Mouse (Mus musculus) embryonic facial prominence, embryonic 11.5 days (tissue): ENCODE measurements around the gene Cacna2d2. TPM values are rescaled to one million over a fixed set of nuclear protein-coding genes. Genes with fewer than 3 reads are reported as not detected.
"Not testable (repeated sequence)": the region's sequence is repeated elsewhere in the genome, so short reads cannot be mapped to it uniquely, and the experiment has no call there.

ENCODE experiments used
- ATAC-seq: fragments of 200-750 bp; cut with Nextera tagmentation; replicated peaks from 2 replicates; pipeline ENCODE4 v1.8.0; 2017; ENCODE audit warnings: low read depth; ENCODE audit not compliant: insufficient number of reproducible peaks, low FRiP score, low TSS enrichment
- DNase-seq: peaks from one replicate; pipeline ENCODE4 v3.0.0-alpha.2; 2015; ENCODE audit warnings: low spot score
- H3K27ac ChIP-seq: fragments of 300-500 bp; sonication (generic); replicated peaks from 2 replicates; pipeline ENCODE4 v1.5.1; 2014; ENCODE audit warnings: mild to moderate bottlenecking, low read depth, low read length, control low read depth
- H3K27me3 ChIP-seq: fragments of 300-500 bp; sonication (generic); 2 replicates; pipeline ENCODE4 v1.6.1; 2014; ENCODE audit warnings: mild to moderate bottlenecking, low read length, moderate library complexity, mixed read lengths; ENCODE audit not compliant: control insufficient read depth, insufficient read depth
- H3K36me3 ChIP-seq: fragments of 300-500 bp; sonication (generic); replicated peaks from 2 replicates; pipeline ENCODE4 v1.6.1; 2014; ENCODE audit warnings: low read depth, mild to moderate bottlenecking, low read length, moderate library complexity, mixed read lengths; ENCODE audit not compliant: control insufficient read depth, insufficient read depth
- H3K4me1 ChIP-seq: fragments of 300-500 bp; sonication (generic); 2 replicates; pipeline ENCODE4 v1.6.1; 2014; ENCODE audit warnings: low read length, mixed read lengths; ENCODE audit not compliant: control insufficient read depth, insufficient read depth
- H3K4me2 ChIP-seq: fragments of 300-500 bp; sonication (generic); 2 replicates; pipeline ENCODE4 v1.6.1; 2014; ENCODE audit warnings: low read depth, mild to moderate bottlenecking, control low read depth, low read length, moderate library complexity
- H3K4me3 ChIP-seq: fragments of 300-500 bp; sonication (generic); 2 replicates; pipeline ENCODE4 v1.5.1; 2014; ENCODE audit warnings: low read depth, low read length, control low read depth
- H3K9ac ChIP-seq: fragments of 300-500 bp; sonication (generic); replicated peaks from 2 replicates; pipeline ENCODE4 v1.6.1; 2014; ENCODE audit warnings: mild to moderate bottlenecking, control low read depth, low read length
- H3K9me3 ChIP-seq: fragments of 300-500 bp; sonication (generic); replicated peaks from 2 replicates; pipeline ENCODE4 v1.6.1; 2016; ENCODE audit warnings: mild to moderate bottlenecking, low read length, inconsistent platforms, mixed read lengths; ENCODE audit not compliant: control insufficient read depth
- WGBS: fragments of 180-500 bp; shearing (Covaris S2); extraction: QIAGEN DNeasy Blood & Tissue Kit; methylation state at CpG from one replicate; pipeline ENCODE4 v1.1.7; 2014; 5-methylcytosine and 5-hydroxymethylcytosine counted together
- polyA plus RNA-seq: library from polyadenylated mRNA; unstranded; fragments of >200 nt; fragmentation: Nextera tagmentation; extraction: Ambion mirVana; gene quantifications from 2 replicates; pipeline ENCODE4 v1.2.1, GENCODE M21; 2014

The Cacna2d2 gene
- polyA plus RNA-seq, 1 experiment from 2014 or later = 0.63 TPM

DNA sequence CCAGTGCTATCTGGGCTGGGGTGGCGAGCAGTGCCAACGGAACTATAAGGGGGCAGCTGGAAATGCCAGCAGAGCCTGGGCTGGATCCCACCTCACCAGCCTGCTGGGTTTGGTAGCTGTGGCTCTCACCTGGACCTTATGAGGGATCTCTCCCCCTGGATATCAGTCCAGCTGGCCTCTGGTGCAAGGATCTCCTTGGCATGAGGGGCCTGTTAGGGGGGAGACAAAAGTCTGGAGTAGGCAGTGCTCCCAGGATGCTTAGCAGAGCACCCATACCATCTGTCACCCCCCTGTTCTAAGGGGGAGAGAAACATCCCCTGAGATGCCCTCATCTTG lies 172.9 kb downstream of the Cacna2d2 start:
- ATAC-seq = no peak
- Histone ChIP-seq H3K9me3 (no peaks in the 10 kb centered on the region), H3K36me3 (peaks cover 7% of the 10 kb centered on the region), H3K9ac (no peak overlapping the region), H3K27me3 (no peaks in the 10 kb centered on the region), H3K4me1 (0 out of 2 replicates have a peak, but pooled peaks cover 6% of the 10 kb centered on the region), H3K4me3 (no peak overlapping the region; the same call in 1 of the 2 replicates), H3K4me2 (no peak overlapping the region), H3K27ac (no peak overlapping the region)
- DNase-seq = no peak
- 90% methylated on average over 2 of the region's 2 CpGs for WGBS

DNA sequence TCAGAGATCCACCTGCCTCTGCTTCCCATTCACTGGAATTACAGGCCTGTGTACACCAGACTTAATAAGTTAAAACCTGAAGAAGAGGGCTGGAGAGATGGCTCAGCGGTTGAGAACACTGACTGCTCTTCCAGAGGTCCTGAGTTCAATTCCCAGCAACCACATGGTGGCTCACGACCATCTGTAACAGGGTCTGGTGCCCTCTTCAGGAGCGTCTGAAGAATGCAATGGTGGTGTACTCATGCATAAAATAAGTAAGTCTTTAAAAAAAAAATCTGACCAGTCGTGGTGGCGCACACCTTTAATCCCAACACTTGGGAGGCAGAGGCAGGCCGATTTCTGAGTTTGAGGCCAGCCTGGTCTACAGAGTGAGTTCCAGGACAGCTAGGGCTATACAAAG lies 174.4 kb downstream of the Cacna2d2 start:
- WGBS = 83% methylated on average over 6 of the region's 6 CpGs
- not testable (repeated sequence) for H3K36me3 ChIP-seq, ATAC-seq, H3K9me3 ChIP-seq, DNase-seq, H3K9ac ChIP-seq, H3K4me1 ChIP-seq, H3K4me2 ChIP-seq, H3K4me3 ChIP-seq, H3K27ac ChIP-seq, H3K27me3 ChIP-seq

DNA sequence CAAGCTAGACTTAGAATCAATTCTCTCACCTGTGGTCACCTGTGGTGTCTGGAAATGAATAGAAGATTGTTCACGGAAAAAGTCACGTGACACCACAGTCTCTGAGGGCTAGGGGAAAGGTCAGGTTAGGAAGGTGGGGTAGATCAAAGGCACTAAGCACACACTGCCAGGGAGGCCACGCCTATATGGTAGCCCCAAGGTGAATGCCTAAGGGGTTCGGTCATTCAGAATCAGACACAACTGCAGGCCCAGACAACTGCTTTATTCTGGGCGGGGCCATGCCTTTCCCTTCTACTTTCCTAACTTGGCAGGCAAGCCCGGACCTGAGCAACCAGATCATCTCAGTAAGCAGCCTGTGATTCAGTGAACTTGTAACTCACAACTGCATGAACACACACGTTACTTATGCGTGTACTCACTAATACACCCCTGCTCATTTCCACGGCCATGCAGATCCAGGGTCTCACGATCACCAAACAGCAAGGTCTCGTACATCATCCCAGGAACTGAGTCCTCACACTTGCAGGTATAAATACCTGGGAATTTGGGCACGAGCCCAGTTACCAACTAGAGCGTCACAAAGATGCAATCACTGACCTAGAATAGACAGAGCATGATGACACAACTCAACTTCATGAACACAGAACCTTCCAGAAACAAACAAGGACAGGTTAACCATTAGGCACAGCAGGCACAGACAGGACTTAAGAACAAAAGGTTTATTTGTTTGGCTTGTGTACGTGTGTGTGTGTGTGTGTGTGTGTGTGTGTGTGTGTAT lies 176.4 kb downstream of the Cacna2d2 start:
- DNase-seq = peak; percentile 44

DNA sequence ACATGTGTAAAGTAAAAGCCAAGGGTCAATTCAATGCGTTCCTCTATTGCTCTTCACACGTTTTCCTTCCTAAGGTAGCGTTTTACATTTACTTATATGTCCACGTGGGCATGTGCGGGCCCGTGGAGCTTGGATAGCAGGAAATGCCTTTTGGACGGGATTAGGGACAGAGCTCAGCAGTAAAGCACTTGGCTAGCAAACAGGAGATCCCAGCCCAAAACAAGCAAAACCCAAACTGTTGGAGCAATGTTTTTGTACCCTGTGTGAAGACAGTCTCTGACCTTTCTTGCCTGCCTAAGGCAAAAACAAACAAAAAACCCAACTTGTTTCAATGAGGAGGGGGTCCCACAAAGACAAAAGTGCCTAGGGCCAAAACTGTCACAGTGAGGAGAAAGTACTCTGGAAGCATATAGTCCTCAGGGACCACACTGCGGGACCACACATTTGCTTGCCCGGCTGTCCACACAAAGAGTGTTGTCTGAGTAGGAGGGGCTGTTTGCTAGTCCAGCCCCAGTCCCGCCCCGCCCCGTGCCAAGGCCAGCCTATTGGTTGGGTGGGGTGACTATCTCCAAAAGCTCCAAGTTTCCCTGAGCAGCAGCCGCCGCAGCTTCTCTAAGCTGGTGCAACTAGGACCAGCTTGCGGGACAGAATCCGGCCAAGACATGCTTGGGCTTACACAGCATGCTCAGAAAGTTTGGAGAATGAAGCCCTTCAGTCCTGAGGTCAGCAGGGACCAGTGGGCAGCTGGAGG lies 177.1 kb downstream of the Cacna2d2 start, which contains the start of gene Hyal1:
Gene Hyal1 (plus strand): TSS at position 571 of the 751 bp plus-strand sequence.
- 19% methylated on average over 16 of the region's 16 CpGs for WGBS
- no peaks in the 10 kb centered on the region for H3K9me3 ChIP-seq
- H3K4me2 ChIP-seq = peak within 1 kb of the TSS; percentile 65
- H3K9ac ChIP-seq = peak within 1 kb of the TSS; percentile 63
- no peaks in the 10 kb centered on the region; the same call in 1 of the 2 replicates for H3K4me1 ChIP-seq
- H3K36me3 ChIP-seq = peaks cover 7% of the 10 kb centered on the region
- ATAC-seq (peak; percentile 64), DNase-seq (peak; percentile 86)
- H3K4me3 ChIP-seq = peak within 1 kb of the TSS; percentile 33
- H3K27me3 ChIP-seq = no peaks in the 10 kb centered on the region
- peak within 1 kb of the TSS; percentile 53 for H3K27ac ChIP-seq

More for the DNA sequence above, 176.4 kb downstream of the Cacna2d2 start:
- Histone ChIP-seq H3K27me3 (no peaks in the 10 kb centered on the region), H3K36me3 (peaks cover 7% of the 10 kb centered on the region), H3K9me3 (no peaks in the 10 kb centered on the region), H3K9ac (no peak overlapping the region), H3K4me1 (no peaks in the 10 kb centered on the region; the same call in 1 of the 2 replicates), H3K4me3 (no peak overlapping the region), H3K4me2 (no peak overlapping the region), H3K27ac (no peak overlapping the region)
- no peak for ATAC-seq
- 85% methylated on average over 14 of the region's 14 CpGs for WGBS

DNA sequence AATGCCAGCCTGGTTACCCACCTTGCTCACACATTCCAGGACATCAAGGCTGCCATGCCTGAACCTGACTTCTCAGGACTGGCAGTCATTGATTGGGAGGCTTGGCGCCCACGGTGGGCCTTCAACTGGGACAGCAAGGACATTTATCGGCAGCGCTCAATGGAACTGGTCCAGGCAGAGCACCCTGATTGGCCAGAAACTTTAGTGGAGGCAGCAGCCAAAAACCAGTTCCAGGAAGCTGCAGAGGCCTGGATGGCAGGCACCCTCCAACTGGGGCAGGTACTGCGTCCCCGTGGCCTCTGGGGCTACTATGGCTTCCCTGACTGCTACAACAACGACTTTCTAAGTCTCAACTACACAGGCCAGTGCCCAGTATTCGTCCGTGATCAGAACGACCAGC lies 178.5 kb downstream of the Cacna2d2 start:
- ATAC-seq = no peak
- no peak overlapping the region for H3K4me3 ChIP-seq
- H3K27ac ChIP-seq = no peak overlapping the region
- H3K9me3 ChIP-seq = no peaks in the 10 kb centered on the region
- no peak overlapping the region for H3K4me2 ChIP-seq
- H3K27me3 ChIP-seq = no peaks in the 10 kb centered on the region
- H3K9ac ChIP-seq = no peak overlapping the region
- DNase-seq = no peak
- WGBS = 93% methylated on average over 10 of the region's 10 CpGs
- no peaks in the 10 kb centered on the region; the same call in 1 of the 2 replicates for H3K4me1 ChIP-seq
- peaks cover 3% of the 10 kb centered on the region; the same call in 1 of the 2 replicates for H3K36me3 ChIP-seq

DNA sequence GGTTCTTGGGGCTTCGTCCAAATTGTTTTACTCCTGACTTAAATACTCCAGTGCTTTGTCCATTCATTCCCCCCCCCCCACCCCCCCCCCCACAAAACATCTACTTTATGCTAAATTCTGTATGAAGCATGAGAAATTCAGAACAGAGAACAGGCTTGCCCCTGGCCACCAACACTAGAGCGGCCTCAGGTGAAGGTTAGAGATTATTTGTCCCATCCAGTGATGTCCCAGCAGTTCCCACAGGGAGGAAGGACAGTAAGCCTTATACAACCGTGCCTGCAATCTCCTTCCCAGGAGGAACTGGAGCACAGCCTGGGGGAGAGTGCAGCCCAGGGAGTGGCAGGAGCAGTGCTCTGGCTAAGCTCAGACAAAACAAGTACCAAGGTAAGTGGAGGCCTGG lies 179.2 kb downstream of the Cacna2d2 start, which contains the start of gene Naa80:
Gene Naa80 (plus strand): TSS at position 301 of the 400 bp plus-strand sequence.
- 77% methylated on average over 3 of the region's 3 CpGs for WGBS
- H3K4me1 ChIP-seq = no peaks in the 10 kb centered on the region; the same call in 1 of the 2 replicates
- H3K36me3 ChIP-seq = peaks cover 3% of the 10 kb centered on the region; the same call in 1 of the 2 replicates
- H3K9ac ChIP-seq = no peak within 1 kb of the TSS; the same call in 1 of the 2 replicates
- DNase-seq (no peak), ATAC-seq (no peak)
- no peaks in the 10 kb centered on the region for H3K9me3 ChIP-seq
- H3K4me3 ChIP-seq = no peak within 1 kb of the TSS
- H3K27ac ChIP-seq = no peak within 1 kb of the TSS; the same call in 1 of the 2 replicates
- no peaks in the 10 kb centered on the region for H3K27me3 ChIP-seq
- no peak within 1 kb of the TSS for H3K4me2 ChIP-seq
